Mouse (Mus musculus) forebrain, embryonic 10.5 days (tissue): ENCODE measurements at regions not wholly inside any gene's neighbourhood (a gene's known extent, or its start where the extent isn't known, plus 50 kb on each side); places are given as distances from the start of the nearest gene placed in this dataset.
A peak's percentile ranks its signal among the peaks of the same experiment; 100 is the strongest.
"Not testable (repeated sequence)": the region's sequence is repeated elsewhere in the genome, so short reads cannot be mapped to it uniquely, and the experiment has no call there.

Experiments used
- DNase-seq: peaks from one replicate; pipeline ENCODE4 v3.0.0-alpha.2; 2017; ENCODE audit warnings: low spot score; ENCODE audit errors: extremely low spot score
- H3K27ac ChIP-seq: fragments of 300-500 bp; sonication (generic); 2 replicates; pipeline ENCODE4 v1.5.1; 2016; ENCODE audit warnings: mild to moderate bottlenecking
- H3K27me3 ChIP-seq: fragments of 300-500 bp; sonication (generic); 2 replicates; pipeline ENCODE4 v1.6.1; 2016; ENCODE audit warnings: mild to moderate bottlenecking; ENCODE audit not compliant: poor library complexity, severe bottlenecking
- H3K36me3 ChIP-seq: fragments of 300-500 bp; sonication (generic); replicated peaks from 2 replicates; pipeline ENCODE4 v1.6.1; 2016; ENCODE audit warnings: mild to moderate bottlenecking, moderate library complexity
- H3K4me1 ChIP-seq: fragments of 300-500 bp; sonication (generic); 2 replicates; pipeline ENCODE4 v1.6.1; 2016
- H3K4me3 ChIP-seq: fragments of 300-500 bp; sonication (generic); 2 replicates; pipeline ENCODE4 v1.5.1; 2016; ENCODE audit warnings: mild to moderate bottlenecking, moderate library complexity
- H3K9me3 ChIP-seq: fragments of 300-500 bp; sonication (generic); 2 replicates; pipeline ENCODE4 v1.6.1; 2016; ENCODE audit warnings: mild to moderate bottlenecking, moderate library complexity
- WGBS: fragments of 180-500 bp; shearing (Covaris S2); methylation state at CpG from one replicate; pipeline ENCODE4 v1.1.7; 2016; 5-methylcytosine and 5-hydroxymethylcytosine counted together

- H3K4me3 ChIP-seq, H3K36me3 ChIP-seq, H3K27me3 ChIP-seq, DNase-seq, H3K9me3 ChIP-seq, H3K27ac ChIP-seq: not testable (repeated sequence)
- WGBS = 82% methylated on average over 2 of the region's 2 CpGs
- peaks cover 31% of the 10 kb centered on the region for H3K4me1 ChIP-seq
These were observed 169.3 kb downstream of the Qk start for GRCm38 (mm10) chr17:10150403-10150689.

GRCm38 (mm10) chr17:10149682-10150402 lies 169.8 kb downstream of the Qk start:
- H3K4me3 ChIP-seq = no peak overlapping the region
- no peak for DNase-seq
- H3K36me3 ChIP-seq = no peaks in the 10 kb centered on the region
- H3K4me1 ChIP-seq = peaks cover 31% of the 10 kb centered on the region
- H3K27ac ChIP-seq = no peak overlapping the region
- no peaks in the 10 kb centered on the region for H3K9me3 ChIP-seq
- 79% methylated on average over 8 of the region's 8 CpGs for WGBS
- H3K27me3 ChIP-seq = no peaks in the 10 kb centered on the region

GRCm38 (mm10) chr17:10147106-10147505 lies 172.5 kb downstream of the Qk start:
- Histone ChIP-seq H3K36me3 (no peaks in the 10 kb centered on the region), H3K27ac (peak overlapping the region; percentile 65), H3K4me3 (no peak overlapping the region), H3K4me1 (peaks cover 24% of the 10 kb centered on the region), H3K27me3 (no peaks in the 10 kb centered on the region), H3K9me3 (peaks cover 3% of the 10 kb centered on the region; the same call in 1 of the 2 replicates)
- WGBS = 33% methylated on average over 8 of the region's 8 CpGs
- peak; percentile 16 for DNase-seq

- peaks cover 24% of the 10 kb centered on the region for H3K4me1 ChIP-seq
- peaks cover 7% of the 10 kb centered on the region; the same call in 1 of the 2 replicates for H3K9me3 ChIP-seq
- no peaks in the 10 kb centered on the region for H3K27me3 ChIP-seq
- no peaks in the 10 kb centered on the region for H3K36me3 ChIP-seq
- no peak overlapping the region for H3K4me3 ChIP-seq
- peak overlapping the region; percentile 65; the same call in 1 of the 2 replicates for H3K27ac ChIP-seq
- 79% methylated on average over 3 of the region's 3 CpGs for WGBS
- DNase-seq = no peak
These were observed 173.1 kb downstream of the Qk start for GRCm38 (mm10) chr17:10146576-10146975.

GRCm38 (mm10) chr17:10138847-10139246 lies 180.8 kb downstream of the Qk start:
- no peaks in the 10 kb centered on the region for H3K27me3 ChIP-seq
- no peaks in the 10 kb centered on the region for H3K36me3 ChIP-seq
- H3K27ac ChIP-seq = no peak overlapping the region; the same call in 1 of the 2 replicates
- 66% methylated on average over 3 of the region's 3 CpGs for WGBS
- 0 out of 2 replicates have a peak, but pooled peaks cover 4% of the 10 kb centered on the region for H3K4me1 ChIP-seq
- H3K4me3 ChIP-seq = no peak overlapping the region
- DNase-seq = no peak
- peaks cover 12% of the 10 kb centered on the region; the same call in 1 of the 2 replicates for H3K9me3 ChIP-seq

GRCm38 (mm10) chr17:10138374-10138773 lies 181.3 kb downstream of the Qk start:
- Histone ChIP-seq H3K9me3 (peaks cover 12% of the 10 kb centered on the region; the same call in 1 of the 2 replicates), H3K36me3 (no peaks in the 10 kb centered on the region), H3K27ac (no peak overlapping the region), H3K4me3 (no peak overlapping the region), H3K4me1 (0 out of 2 replicates have a peak, but pooled peaks cover 4% of the 10 kb centered on the region), H3K27me3 (no peaks in the 10 kb centered on the region)
- no peak for DNase-seq
- 79% methylated on average over 4 of the region's 4 CpGs for WGBS

GRCm38 (mm10) chr17:10135111-10135510 lies 184.5 kb downstream of the Qk start:
- Histone ChIP-seq H3K4me3 (no peak overlapping the region), H3K9me3 (no peaks in the 10 kb centered on the region), H3K27ac (no peak overlapping the region), H3K36me3 (no peaks in the 10 kb centered on the region), H3K4me1 (0 out of 2 replicates have a peak, but pooled peaks cover 3% of the 10 kb centered on the region), H3K27me3 (no peaks in the 10 kb centered on the region)
- WGBS = 79% methylated on average over 2 of the region's 2 CpGs
- DNase-seq = no peak

GRCm38 (mm10) chr17:10128591-10128990 lies 191.1 kb downstream of the Qk start:
- peaks cover 8% of the 10 kb centered on the region for H3K4me1 ChIP-seq
- H3K4me3 ChIP-seq = no peak overlapping the region
- no peak for DNase-seq
- no peaks in the 10 kb centered on the region for H3K36me3 ChIP-seq
- H3K27ac ChIP-seq = no peak overlapping the region
- whole genome bisulfite sequencing = 57% methylated on average over 8 of the region's 8 CpGs
- H3K9me3 ChIP-seq = no peaks in the 10 kb centered on the region
- H3K27me3 ChIP-seq = no peaks in the 10 kb centered on the region

- WGBS = 86% methylated on average over 3 of the region's 3 CpGs
- no peak for DNase-seq
- Histone ChIP-seq H3K4me1 (no peaks in the 10 kb centered on the region), H3K4me3 (no peak overlapping the region), H3K9me3 (0 out of 2 replicates have a peak, but pooled peaks cover 4% of the 10 kb centered on the region), H3K36me3 (no peaks in the 10 kb centered on the region), H3K27ac (no peak overlapping the region), H3K27me3 (no peaks in the 10 kb centered on the region)
These were observed 197.2 kb downstream of the Qk start for GRCm38 (mm10) chr17:10122411-10122810.

- DNase-seq = no peak
- Histone ChIP-seq H3K36me3 (no peaks in the 10 kb centered on the region), H3K27ac (no peak overlapping the region), H3K9me3 (no peaks in the 10 kb centered on the region), H3K4me1 (peaks cover 12% of the 10 kb centered on the region), H3K27me3 (no peaks in the 10 kb centered on the region), H3K4me3 (no peak overlapping the region)
- WGBS = 95% methylated on average over 2 of the region's 2 CpGs
These were observed 207.5 kb downstream of the Qk start for GRCm38 (mm10) chr17:10112118-10112517.

GRCm38 (mm10) chr17:10110375-10110675 lies 209.3 kb downstream of the Qk start:
- Histone ChIP-seq H3K9me3 (no peaks in the 10 kb centered on the region), H3K4me3 (no peak overlapping the region), H3K27ac (0 out of 2 replicates have a peak overlapping the region, but pooled peaks have one; percentile 31), H3K36me3 (no peaks in the 10 kb centered on the region), H3K4me1 (peaks cover 12% of the 10 kb centered on the region), H3K27me3 (no peaks in the 10 kb centered on the region)
- DNase-seq = no peak

GRCm38 (mm10) chr17:10109511-10110374 lies 209.9 kb downstream of the Qk start:
- DNase-seq = no peak
- H3K9me3 ChIP-seq = no peaks in the 10 kb centered on the region
- H3K4me3 ChIP-seq = no peak overlapping the region
- 0 out of 2 replicates have a peak overlapping the region, but pooled peaks have one; percentile 31 for H3K27ac ChIP-seq
- peaks cover 12% of the 10 kb centered on the region for H3K4me1 ChIP-seq
- H3K27me3 ChIP-seq = no peaks in the 10 kb centered on the region
- WGBS = 69% methylated on average over 8 of the region's 8 CpGs
- H3K36me3 ChIP-seq = no peaks in the 10 kb centered on the region

GRCm38 (mm10) chr17:10105299-10105698 lies 214.4 kb downstream of the Qk start:
- DNase-seq = no peak
- Histone ChIP-seq H3K27me3 (no peaks in the 10 kb centered on the region), H3K27ac (no peak overlapping the region), H3K36me3 (no peaks in the 10 kb centered on the region), H3K4me3 (no peak overlapping the region), H3K9me3 (no peaks in the 10 kb centered on the region), H3K4me1 (peaks cover 8% of the 10 kb centered on the region)
- 77% methylated on average over 3 of the region's 3 CpGs for WGBS
